Mouse (Mus musculus): ENCODE measurements around the gene 1700021F07Rik.

1700021F07Rik gene

GRCm38 (mm10) chr2:173522376-173522775 lies at the start of gene 1700021F07Rik:
Gene 1700021F07Rik, plus strand, starts transcription at chr2:173522586.
- no peak for DNase-seq (ENCODE audit: low spot score)

GRCm38 (mm10) chr2:173473233-173473632 lies 49.2 kb upstream of the 1700021F07Rik start:
- DNase-seq (ENCODE audit: low spot score) = peak; percentile 13

- no peak for DNase-seq (ENCODE audit: low spot score)
Observed at GRCm38 (mm10) chr2:173479050-173479449, 43.3 kb upstream of the 1700021F07Rik start.

- DNase-seq (ENCODE audit: low spot score) = no peak
Observed at GRCm38 (mm10) chr2:173484486-173484885, 37.9 kb upstream of the 1700021F07Rik start.

GRCm38 (mm10) chr2:173499612-173500011 lies 22.8 kb upstream of the 1700021F07Rik start:
- DNase-seq (ENCODE audit: low spot score) = no peak

GRCm38 (mm10) chr2:173513977-173514376 lies 8.4 kb upstream of the 1700021F07Rik start:
- DNase-seq (ENCODE audit: low spot score) = no peak

GRCm38 (mm10) chr2:173515186-173515585 lies 7.2 kb upstream of the 1700021F07Rik start:
- DNase-seq (ENCODE audit: low spot score) = no peak

- no peak for DNase-seq (ENCODE audit: low spot score)
Observed at GRCm38 (mm10) chr2:173516150-173516855, 6.1 kb upstream of the 1700021F07Rik start.

- no peak for DNase-seq (ENCODE audit: low spot score)
Observed at GRCm38 (mm10) chr2:173528493-173528892, 6.1 kb downstream of the 1700021F07Rik start.

- no peak for DNase-seq (ENCODE audit: low spot score)
Observed at GRCm38 (mm10) chr2:173532711-173533462, 10.5 kb downstream of the 1700021F07Rik start.

- DNase-seq (ENCODE audit: low spot score) = no peak
Observed at GRCm38 (mm10) chr2:173534581-173534980, 12.2 kb downstream of the 1700021F07Rik start.

GRCm38 (mm10) chr2:173535390-173535789 lies 13.0 kb downstream of the 1700021F07Rik start:
- DNase-seq (ENCODE audit: low spot score) = no peak

GRCm38 (mm10) chr2:173535886-173536285 lies 13.5 kb downstream of the 1700021F07Rik start:
- DNase-seq (ENCODE audit: low spot score) = no peak

- no peak for DNase-seq (ENCODE audit: low spot score)
Observed at GRCm38 (mm10) chr2:173539781-173540180, 17.4 kb downstream of the 1700021F07Rik start.

- no peak for DNase-seq (ENCODE audit: low spot score)
Observed at GRCm38 (mm10) chr2:173541748-173542147, 19.4 kb downstream of the 1700021F07Rik start.

GRCm38 (mm10) chr2:173542716-173543115 lies 20.3 kb downstream of the 1700021F07Rik start:
- DNase-seq (ENCODE audit: low spot score) = no peak

GRCm38 (mm10) chr2:173545992-173546703 lies 23.8 kb downstream of the 1700021F07Rik start:
- peak; percentile 90 for DNase-seq (ENCODE audit: low spot score)

GRCm38 (mm10) chr2:173549236-173549635 lies 26.9 kb downstream of the 1700021F07Rik start:
- no peak for DNase-seq (ENCODE audit: low spot score)

GRCm38 (mm10) chr2:173550681-173551080 lies 28.3 kb downstream of the 1700021F07Rik start:
- DNase-seq (ENCODE audit: low spot score) = no peak

GRCm38 (mm10) chr2:173553863-173554262 lies 31.5 kb downstream of the 1700021F07Rik start:
- peak; percentile 77 for DNase-seq (ENCODE audit: low spot score)

GRCm38 (mm10) chr2:173558754-173559396 lies 36.5 kb downstream of the 1700021F07Rik start:
- no peak for DNase-seq (ENCODE audit: low spot score)

- peak; percentile 75 for DNase-seq (ENCODE audit: low spot score)
Observed at GRCm38 (mm10) chr2:173561851-173562442, 39.6 kb downstream of the 1700021F07Rik start.

Data from embryo, embryonic 10 days (tissue).